Mouse (Mus musculus): ENCODE data around the gene 2510039O18Rik. TPM values are rescaled to one million over a fixed set of nuclear protein-coding genes. Genes with fewer than 3 reads are reported as not detected.

2510039O18Rik gene
- polyA plus RNA-seq, 1 experiment = 19.6 TPM

DNA sequence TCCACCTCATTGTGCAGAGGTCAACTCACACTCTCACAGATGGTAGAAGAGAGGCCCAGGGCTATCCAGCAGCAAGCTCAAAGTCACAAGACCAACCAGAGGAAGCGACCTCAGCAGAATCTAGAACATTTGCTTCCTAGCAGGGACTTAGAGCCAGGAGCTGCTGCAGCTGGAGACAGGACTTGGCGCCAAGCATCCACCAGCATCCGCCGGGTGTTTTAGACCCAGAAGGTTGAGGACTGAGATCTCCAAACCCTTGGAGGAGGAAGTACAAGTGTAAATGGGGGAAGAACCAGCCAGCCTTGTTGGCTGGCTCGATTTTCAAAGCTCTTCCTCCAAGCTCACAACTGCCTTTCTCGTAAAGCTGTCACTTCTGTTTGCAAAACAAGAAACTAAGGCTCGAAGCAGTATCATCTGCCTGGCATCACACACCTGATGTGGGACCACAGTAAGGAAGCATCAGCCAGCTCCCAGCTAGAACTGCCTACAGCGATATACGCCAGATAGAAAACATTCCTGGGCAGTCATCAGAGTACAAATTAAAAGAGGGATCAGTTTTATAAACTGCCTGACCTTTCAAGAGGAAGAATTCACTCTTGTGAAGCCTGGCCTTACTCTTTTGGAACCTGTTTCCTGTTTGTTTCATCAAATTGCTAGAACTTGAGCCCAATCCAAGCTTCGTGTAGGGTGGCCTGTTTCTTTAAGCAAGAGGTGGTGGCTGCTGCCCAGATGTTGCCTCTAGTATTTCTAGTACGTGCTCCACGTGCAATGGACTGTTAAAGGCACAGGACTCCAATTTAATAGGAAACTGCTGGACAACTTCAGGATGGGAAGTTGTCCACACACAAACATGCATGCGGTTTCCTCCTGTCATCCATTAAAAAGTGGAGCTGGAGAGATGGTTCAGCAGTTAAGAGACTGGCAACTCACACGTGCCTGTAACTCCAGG, 2.3 kb upstream of the 2510039O18Rik start:
- Histone ChIP-seq H3K4me1 (ENCODE audit: control insufficient read depth, insufficient read depth, low read length) (peaks cover 5% of the 10 kb centered on the region), H3K4me3 (replicated peaks; ENCODE audit: control insufficient read depth, low read depth, low read length) (no peak overlapping the region), H3K27ac (ENCODE audit: control insufficient read depth, insufficient read depth, low read depth, low read length, poor library complexity) (no peak overlapping the region)
- no peak for TF ChIP-seq CTCF (IDR thresholded peaks at IDR 0.05; ENCODE audit: control insufficient read depth, insufficient read depth, low read length)
- TF ChIP-seq POLR2A (IDR thresholded peaks at IDR 0.05; ENCODE audit: borderline replicate concordance, control insufficient read depth, low read depth, low read length) = no peak
- 32% methylated on average over 14 of the region's 14 CpGs for WGBS

DNA sequence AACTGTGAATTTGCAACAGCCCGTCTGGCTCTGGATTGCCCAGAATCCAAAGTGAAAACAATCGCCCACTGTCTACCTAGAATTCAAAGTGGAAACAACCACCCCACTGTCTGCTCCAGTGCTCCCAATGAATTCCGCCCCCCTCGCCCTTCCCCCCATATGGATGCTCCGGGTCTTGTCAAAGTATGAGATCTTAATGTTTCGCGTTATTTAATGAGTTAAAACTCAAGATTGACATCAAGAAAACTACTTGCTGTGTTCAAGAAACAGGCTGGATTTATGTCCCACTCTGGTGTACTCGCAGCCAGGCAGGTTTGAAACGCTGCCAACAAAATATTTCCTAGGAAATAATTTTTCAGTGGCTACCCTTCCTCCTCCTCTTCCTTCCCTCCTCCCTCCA, 584 bp upstream of the 2510039O18Rik start:
- Histone ChIP-seq H3K27ac (ENCODE audit: control insufficient read depth, insufficient read depth, low read depth, low read length, poor library complexity) (no peak overlapping the region), H3K4me3 (replicated peaks; ENCODE audit: control insufficient read depth, low read depth, low read length) (no peak overlapping the region), H3K4me1 (ENCODE audit: control insufficient read depth, insufficient read depth, low read length) (peaks cover 7% of the 10 kb centered on the region)
- TF ChIP-seq POLR2A (IDR thresholded peaks at IDR 0.05; ENCODE audit: borderline replicate concordance, control insufficient read depth, low read depth, low read length) = no peak
- TF ChIP-seq CTCF (IDR thresholded peaks at IDR 0.05; ENCODE audit: control insufficient read depth, insufficient read depth, low read length) = no peak
- 57% methylated on average over 9 of the region's 9 CpGs for WGBS

- 4% methylated on average over 82 of the region's 88 CpGs for WGBS
- peak overlapping the region; percentile 90 for H3K27ac ChIP-seq (ENCODE audit: control insufficient read depth, insufficient read depth, low read depth, low read length, poor library complexity)
Observed at GRCm38 (mm10) chr4:147941045-147942020, 638 bp downstream of the 2510039O18Rik start.

GRCm38 (mm10) chr4:147943005-147943404, 2.3 kb downstream of the 2510039O18Rik start:
- Histone ChIP-seq H3K4me1 (ENCODE audit: control insufficient read depth, insufficient read depth, low read length) (peaks cover 7% of the 10 kb centered on the region), H3K27ac (ENCODE audit: control insufficient read depth, insufficient read depth, low read depth, low read length, poor library complexity) (no peak overlapping the region), H3K4me3 (replicated peaks; ENCODE audit: control insufficient read depth, low read depth, low read length) (no peak overlapping the region)
- TF ChIP-seq POLR2A (IDR thresholded peaks at IDR 0.05; ENCODE audit: borderline replicate concordance, control insufficient read depth, low read depth, low read length) = no peak
- no peak for TF ChIP-seq CTCF (IDR thresholded peaks at IDR 0.05; ENCODE audit: control insufficient read depth, insufficient read depth, low read length)
- WGBS = 96% methylated on average over 1 of the region's 1 CpGs

More at GRCm38 (mm10) chr4:147941045-147942020, 638 bp downstream of the 2510039O18Rik start:
- Histone ChIP-seq H3K4me1 (ENCODE audit: control insufficient read depth, insufficient read depth, low read length) (peaks cover 7% of the 10 kb centered on the region), H3K4me3 (replicated peaks; ENCODE audit: control insufficient read depth, low read depth, low read length) (peak overlapping the region; percentile 93)
- TF ChIP-seq CTCF (IDR thresholded peaks at IDR 0.05; ENCODE audit: control insufficient read depth, insufficient read depth, low read length) (no peak), POLR2A (IDR thresholded peaks at IDR 0.05; ENCODE audit: borderline replicate concordance, control insufficient read depth, low read depth, low read length) (no peak)

- Histone ChIP-seq H3K4me3 (replicated peaks; ENCODE audit: control insufficient read depth, low read depth, low read length) (no peak overlapping the region), H3K4me1 (ENCODE audit: control insufficient read depth, insufficient read depth, low read length) (peaks cover 2% of the 10 kb centered on the region; the same call in 1 of the 2 replicates), H3K27ac (ENCODE audit: control insufficient read depth, insufficient read depth, low read depth, low read length, poor library complexity) (no peak overlapping the region)
- TF ChIP-seq POLR2A (IDR thresholded peaks at IDR 0.05; ENCODE audit: borderline replicate concordance, control insufficient read depth, low read depth, low read length) = no peak
- TF ChIP-seq CTCF (IDR thresholded peaks at IDR 0.05; ENCODE audit: control insufficient read depth, insufficient read depth, low read length) = no peak
- WGBS = 74% methylated on average over 2 of the region's 2 CpGs
Observed at GRCm38 (mm10) chr4:147947511-147947910, 6.8 kb downstream of the 2510039O18Rik start.

DNA sequence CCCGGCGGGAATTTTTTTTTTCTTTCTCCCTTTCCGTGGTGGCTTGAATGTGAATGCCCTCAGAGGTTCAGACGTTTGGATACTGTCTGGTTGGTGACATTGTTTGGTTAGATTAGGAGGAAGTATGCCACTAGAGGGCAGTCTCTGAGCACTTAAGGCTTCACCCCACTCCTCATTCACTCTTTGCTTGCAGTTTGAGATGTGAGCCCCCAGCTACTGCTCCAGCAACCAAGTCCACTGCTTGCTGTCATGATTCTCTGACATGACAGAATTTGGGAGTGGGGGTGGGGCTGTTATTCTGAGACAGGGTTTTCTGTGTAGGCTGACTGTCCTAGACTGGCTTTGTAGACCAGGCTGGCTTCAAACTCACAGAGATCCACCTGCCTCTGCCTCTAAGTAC, 12.9 kb downstream of the 2510039O18Rik start:
- 13% methylated on average over 4 of the region's 4 CpGs for WGBS
- Histone ChIP-seq H3K4me1 (ENCODE audit: control insufficient read depth, insufficient read depth, low read length) (no peaks in the 10 kb centered on the region), H3K27ac (ENCODE audit: control insufficient read depth, insufficient read depth, low read depth, low read length, poor library complexity) (no peak overlapping the region), H3K4me3 (replicated peaks; ENCODE audit: control insufficient read depth, low read depth, low read length) (no peak overlapping the region)
- peak; percentile 35; the same call in 1 of the 2 replicates for TF ChIP-seq CTCF (IDR thresholded peaks at IDR 0.05; ENCODE audit: control insufficient read depth, insufficient read depth, low read length)
- TF ChIP-seq POLR2A (IDR thresholded peaks at IDR 0.05; ENCODE audit: borderline replicate concordance, control insufficient read depth, low read depth, low read length) = no peak

GRCm38 (mm10) chr4:147957141-147957540, 16.4 kb downstream of the 2510039O18Rik start:
- Histone ChIP-seq H3K4me3 (replicated peaks; ENCODE audit: control insufficient read depth, low read depth, low read length) (no peak overlapping the region), H3K27ac (ENCODE audit: control insufficient read depth, insufficient read depth, low read depth, low read length, poor library complexity) (no peak overlapping the region), H3K4me1 (ENCODE audit: control insufficient read depth, insufficient read depth, low read length) (no peaks in the 10 kb centered on the region)
- WGBS = 41% methylated on average over 11 of the region's 11 CpGs
- TF ChIP-seq CTCF (IDR thresholded peaks at IDR 0.05; ENCODE audit: control insufficient read depth, insufficient read depth, low read length) = no peak
- no peak for TF ChIP-seq POLR2A (IDR thresholded peaks at IDR 0.05; ENCODE audit: borderline replicate concordance, control insufficient read depth, low read depth, low read length)
